Mouse (Mus musculus) liver, adult 2 months (tissue): ENCODE results near the gene Maml3.

Source experiments
- CTCF ChIP-seq: fragments of 200-500 bp; IDR thresholded peaks from 2 replicates; pipeline ENCODE4 v1.5.1; 2011; ENCODE audit warnings: low read depth, low read length, control low read depth
- POLR2A ChIP-seq: fragments of 200-500 bp; IDR thresholded peaks from 2 replicates; pipeline ENCODE4 v1.6.1; 2011; ENCODE audit warnings: low read length, control low read depth; ENCODE audit not compliant: insufficient read depth; ENCODE audit errors: extremely low read depth

GRCm38 (mm10) chr3:52061472-52062388 is 43.1 kb downstream of the Maml3 start:
- TF ChIP-seq POLR2A (no peak), CTCF (no peak)
